Mouse (Mus musculus): ENCODE measurements around the gene Cabin1.

- TF ChIP-seq EP300 (IDR thresholded peaks at IDR 0.05; ENCODE audit: low read depth) (no peak), CTCF (IDR thresholded peaks at IDR 0.05; ENCODE audit: low read depth) (no peak)
These were observed 33.6 kb upstream of the Cabin1 start for GRCm38 (mm10) chr10:75797619-75798175.
